Mouse (Mus musculus): ENCODE measurements at regions not wholly inside any gene's neighbourhood (a gene's known extent, or its start where the extent isn't known, plus 50 kb on each side); places are given as distances from the start of the nearest gene placed in this dataset.

GRCm38 (mm10) chr14:54145743-54146741 is 107.9 kb downstream of the Dad1 start:
- Histone ChIP-seq H3K4me1 (ENCODE audit: control insufficient read depth, insufficient read depth, insufficient read length) (0 out of 2 replicates have a peak, but pooled peaks cover 2% of the 10 kb centered on the region), H3K27me3 (ENCODE audit: control insufficient read depth, insufficient read depth, low read length) (no peaks in the 10 kb centered on the region), H3K36me3 (ENCODE audit: control insufficient read depth, insufficient read depth, low read length) (no peaks in the 10 kb centered on the region), H3K27ac (ENCODE audit: insufficient read depth, low read length) (no peak overlapping the region), H3K4me3 (ENCODE audit: extremely low read depth, insufficient read depth, insufficient read length) (no peak overlapping the region)
- TF ChIP-seq POLR2A (IDR thresholded peaks at IDR 0.05; ENCODE audit: low read depth, low read length) (no peak), CTCF (IDR thresholded peaks at IDR 0.05; ENCODE audit: extremely low read depth, insufficient read depth, insufficient read length, insufficient replicate concordance) (no peak)
- no peak for DNase-seq (ENCODE audit: low read depth in 1 of 2, low spot score in 2 of 2)
- 70% methylated on average over 11 of the region's 11 CpGs for WGBS

DNA sequence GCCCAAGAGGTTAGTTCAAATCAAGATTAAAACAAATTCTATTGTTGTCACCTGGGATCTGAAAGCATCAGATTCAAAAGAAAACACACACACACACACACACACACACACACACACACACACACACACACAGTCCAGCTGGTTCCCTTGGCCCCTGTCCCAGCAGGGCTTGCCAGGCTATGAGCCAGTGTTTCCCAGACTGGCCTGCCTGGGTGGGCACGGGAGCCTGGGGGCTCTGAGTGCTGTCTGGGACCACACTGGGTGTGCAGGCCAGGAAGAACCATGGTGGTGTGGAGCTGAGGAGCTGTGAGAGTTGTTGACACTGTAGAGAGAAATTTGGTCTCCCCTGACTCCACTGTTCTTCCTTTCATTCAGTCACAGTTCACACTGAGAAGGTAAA is 110.1 kb downstream of the Dad1 start:
- Histone ChIP-seq H3K36me3 (ENCODE audit: control insufficient read depth, insufficient read depth, low read length) (no peaks in the 10 kb centered on the region), H3K4me1 (ENCODE audit: control insufficient read depth, insufficient read depth, insufficient read length) (0 out of 2 replicates have a peak, but pooled peaks cover 2% of the 10 kb centered on the region), H3K4me3 (ENCODE audit: extremely low read depth, insufficient read depth, insufficient read length) (no peak overlapping the region), H3K27me3 (ENCODE audit: control insufficient read depth, insufficient read depth, low read length) (no peaks in the 10 kb centered on the region), H3K27ac (ENCODE audit: insufficient read depth, low read length) (no peak overlapping the region; the same call in 1 of the 2 replicates)
- TF ChIP-seq POLR2A (IDR thresholded peaks at IDR 0.05; ENCODE audit: low read depth, low read length) (no peak), CTCF (IDR thresholded peaks at IDR 0.05; ENCODE audit: extremely low read depth, insufficient read depth, insufficient read length, insufficient replicate concordance) (no peak)
- no peak for DNase-seq (ENCODE audit: low read depth in 1 of 2, low spot score in 2 of 2)
- 71% methylated on average over 1 of the region's 1 CpGs for WGBS

GRCm38 (mm10) chr14:54138288-54138687 is 115.6 kb downstream of the Dad1 start:
- H3K27ac ChIP-seq (ENCODE audit: insufficient read depth, low read length): no peak overlapping the region
- no peak overlapping the region for H3K4me3 ChIP-seq (ENCODE audit: extremely low read depth, insufficient read depth, insufficient read length)
- no peak for DNase-seq (ENCODE audit: low read depth in 1 of 2, low spot score in 2 of 2)
- TF ChIP-seq CTCF (IDR thresholded peaks at IDR 0.05; ENCODE audit: extremely low read depth, insufficient read depth, insufficient read length, insufficient replicate concordance) (no peak), POLR2A (IDR thresholded peaks at IDR 0.05; ENCODE audit: low read depth, low read length) (no peak)
- WGBS: 53% methylated on average over 3 of the region's 3 CpGs
- H3K27me3 ChIP-seq (ENCODE audit: control insufficient read depth, insufficient read depth, low read length): no peaks in the 10 kb centered on the region
- H3K4me1 ChIP-seq (ENCODE audit: control insufficient read depth, insufficient read depth, insufficient read length): no peaks in the 10 kb centered on the region
- H3K36me3 ChIP-seq (ENCODE audit: control insufficient read depth, insufficient read depth, low read length): no peaks in the 10 kb centered on the region

DNA sequence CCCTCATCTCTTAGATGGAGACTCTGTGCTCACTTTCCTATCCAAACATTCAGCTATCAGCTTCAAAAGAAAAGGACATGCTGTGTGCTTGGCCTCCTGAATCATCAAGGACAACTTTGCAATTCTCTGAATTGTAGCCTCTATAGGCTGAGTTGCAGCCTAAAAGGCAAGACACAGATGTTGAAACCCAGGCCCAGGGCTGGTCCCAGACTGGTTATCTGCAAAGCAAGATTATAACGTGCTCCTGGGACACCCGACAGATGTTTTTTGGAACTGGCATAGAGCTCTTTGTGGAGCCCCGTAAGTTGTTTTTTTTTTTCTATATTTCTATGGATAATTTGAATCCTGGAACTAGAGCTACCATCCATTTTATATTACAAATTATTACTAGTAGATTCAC is 117.4 kb downstream of the Dad1 start:
- DNase-seq (ENCODE audit: low read depth in 1 of 2, low spot score in 2 of 2): no peak
- no peak overlapping the region for H3K27ac ChIP-seq (ENCODE audit: insufficient read depth, low read length)
- 75% methylated on average over 3 of the region's 3 CpGs for WGBS

DNA sequence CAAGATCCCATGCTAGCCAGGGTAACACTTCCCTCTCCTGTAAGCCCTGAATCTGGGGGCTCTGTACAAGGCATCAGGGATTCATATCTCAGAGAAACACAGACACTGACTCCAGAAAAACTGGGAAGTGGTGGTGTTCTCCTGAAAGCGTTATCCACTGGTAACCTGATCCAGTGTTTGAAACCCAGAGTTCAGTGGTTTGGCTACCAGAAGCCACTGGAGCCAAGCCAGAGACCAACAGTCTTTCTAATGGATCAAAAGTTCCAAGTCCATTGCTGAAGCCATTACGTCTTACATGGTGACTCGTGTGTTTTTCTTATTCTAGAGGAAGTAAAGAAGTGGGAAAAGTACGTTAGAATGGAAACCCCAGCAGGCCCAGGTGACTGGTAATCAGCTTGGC is 125.6 kb downstream of the Dad1 start:
- H3K27me3 ChIP-seq (ENCODE audit: control insufficient read depth, insufficient read depth, low read length): no peaks in the 10 kb centered on the region
- no peak overlapping the region for H3K27ac ChIP-seq (ENCODE audit: insufficient read depth, low read length)
- H3K4me1 ChIP-seq (ENCODE audit: control insufficient read depth, insufficient read depth, insufficient read length): no peaks in the 10 kb centered on the region
- no peak overlapping the region for H3K4me3 ChIP-seq (ENCODE audit: extremely low read depth, insufficient read depth, insufficient read length)
- WGBS: 69% methylated on average over 4 of the region's 4 CpGs
- DNase-seq (ENCODE audit: low read depth in 1 of 2, low spot score in 2 of 2): no peak
- H3K36me3 ChIP-seq (ENCODE audit: control insufficient read depth, insufficient read depth, low read length): no peaks in the 10 kb centered on the region
- no peak for TF ChIP-seq POLR2A (IDR thresholded peaks at IDR 0.05; ENCODE audit: low read depth, low read length)
- no peak for TF ChIP-seq CTCF (IDR thresholded peaks at IDR 0.05; ENCODE audit: extremely low read depth, insufficient read depth, insufficient read length, insufficient replicate concordance)

More for the DNA sequence above, 117.4 kb downstream of the Dad1 start:
- TF ChIP-seq CTCF (IDR thresholded peaks at IDR 0.05; ENCODE audit: extremely low read depth, insufficient read depth, insufficient read length, insufficient replicate concordance): no peak
- no peak for TF ChIP-seq POLR2A (IDR thresholded peaks at IDR 0.05; ENCODE audit: low read depth, low read length)
- Histone ChIP-seq H3K27me3 (ENCODE audit: control insufficient read depth, insufficient read depth, low read length) (no peaks in the 10 kb centered on the region), H3K4me1 (ENCODE audit: control insufficient read depth, insufficient read depth, insufficient read length) (no peaks in the 10 kb centered on the region), H3K36me3 (ENCODE audit: control insufficient read depth, insufficient read depth, low read length) (no peaks in the 10 kb centered on the region), H3K4me3 (ENCODE audit: extremely low read depth, insufficient read depth, insufficient read length) (no peak overlapping the region)

DNA sequence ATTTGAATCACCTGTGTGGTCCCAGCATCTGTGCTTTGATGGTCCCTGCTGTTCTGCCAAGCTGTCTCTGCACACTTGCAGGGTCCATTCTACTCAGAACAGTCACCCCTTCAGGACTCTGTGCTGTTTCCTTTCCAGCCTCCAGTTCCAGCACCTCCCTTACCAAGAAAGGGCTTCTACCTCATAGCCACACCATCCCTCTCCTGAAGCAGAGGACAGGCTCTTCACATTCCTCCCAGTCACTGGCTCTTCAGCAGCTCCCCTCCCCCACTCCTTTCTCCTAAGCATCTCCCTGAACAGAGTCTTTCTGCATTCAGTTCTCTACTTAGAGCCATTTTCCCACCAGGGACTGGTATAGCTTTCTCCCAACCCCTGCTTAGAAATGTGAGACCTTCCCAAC is 128.4 kb downstream of the Dad1 start:
- no peak overlapping the region for H3K4me3 ChIP-seq (ENCODE audit: extremely low read depth, insufficient read depth, insufficient read length)
- H3K4me1 ChIP-seq (ENCODE audit: control insufficient read depth, insufficient read depth, insufficient read length): no peaks in the 10 kb centered on the region
- DNase-seq (ENCODE audit: low read depth in 1 of 2, low spot score in 2 of 2): no peak
- no peak overlapping the region for H3K27ac ChIP-seq (ENCODE audit: insufficient read depth, low read length)
- TF ChIP-seq CTCF (IDR thresholded peaks at IDR 0.05; ENCODE audit: extremely low read depth, insufficient read depth, insufficient read length, insufficient replicate concordance): no peak
- no peak for TF ChIP-seq POLR2A (IDR thresholded peaks at IDR 0.05; ENCODE audit: low read depth, low read length)
- H3K36me3 ChIP-seq (ENCODE audit: control insufficient read depth, insufficient read depth, low read length): no peaks in the 10 kb centered on the region
- H3K27me3 ChIP-seq (ENCODE audit: control insufficient read depth, insufficient read depth, low read length): no peaks in the 10 kb centered on the region

- H3K4me1 ChIP-seq (ENCODE audit: control insufficient read depth, insufficient read depth, insufficient read length): no peaks in the 10 kb centered on the region
- DNase-seq (ENCODE audit: low read depth in 1 of 2, low spot score in 2 of 2): no peak
- no peak overlapping the region for H3K4me3 ChIP-seq (ENCODE audit: extremely low read depth, insufficient read depth, insufficient read length)
- H3K27ac ChIP-seq (ENCODE audit: insufficient read depth, low read length): no peak overlapping the region
- no peak for TF ChIP-seq CTCF (IDR thresholded peaks at IDR 0.05; ENCODE audit: extremely low read depth, insufficient read depth, insufficient read length, insufficient replicate concordance)
- H3K27me3 ChIP-seq (ENCODE audit: control insufficient read depth, insufficient read depth, low read length): no peaks in the 10 kb centered on the region
- 35% methylated on average over 7 of the region's 7 CpGs for WGBS
- no peaks in the 10 kb centered on the region for H3K36me3 ChIP-seq (ENCODE audit: control insufficient read depth, insufficient read depth, low read length)
These were observed 131.9 kb downstream of the Dad1 start for GRCm38 (mm10) chr14:54121973-54122372.

Measured in spleen, adult 2 months (tissue).